Mouse (Mus musculus) midbrain, postnatal 0 days (tissue): ENCODE results near the gene Olfr1388. TPM values are rescaled to one million over a fixed set of nuclear protein-coding genes. Genes with fewer than 3 reads are reported as not detected.
"Not testable (repeated sequence)": the region's sequence is repeated elsewhere in the genome, so short reads cannot be mapped to it uniquely, and the experiment has no call there.

Experiments used
- ATAC-seq: fragments of 200-750 bp; cut with Nextera tagmentation; 2 replicates; pipeline ENCODE4 v1.8.0; 2017; ENCODE audit warnings: moderate number of reproducible peaks, mild to moderate bottlenecking, moderate TSS enrichment, moderate library complexity; ENCODE audit not compliant: low FRiP score
- DNase-seq: peaks from one replicate; pipeline ENCODE4 v3.0.0-alpha.2; 2015; ENCODE audit warnings: low spot score
- H3K27ac ChIP-seq: fragments of 300-500 bp; sonication (generic); 2 replicates; pipeline ENCODE4 v1.5.1; 2014; ENCODE audit warnings: low read depth, mild to moderate bottlenecking, low read length, mixed read lengths
- H3K27me3 ChIP-seq: fragments of 300-500 bp; sonication (generic); 2 replicates; pipeline ENCODE4 v1.6.1; 2014; ENCODE audit warnings: low read length, control low read depth, mixed read lengths; ENCODE audit not compliant: insufficient read depth
- H3K36me3 ChIP-seq: fragments of 300-500 bp; sonication (generic); 2 replicates; pipeline ENCODE4 v1.6.1; 2014; ENCODE audit warnings: low read length, control low read depth, mixed read lengths; ENCODE audit not compliant: insufficient read depth
- H3K4me1 ChIP-seq: fragments of 300-500 bp; sonication (generic); 2 replicates; pipeline ENCODE4 v1.6.1; 2014; ENCODE audit warnings: mild to moderate bottlenecking, control low read depth, antibody characterized with exemption, low read length, mixed read lengths; ENCODE audit not compliant: insufficient read depth
- H3K4me2 ChIP-seq: fragments of 300-500 bp; sonication (generic); 2 replicates; pipeline ENCODE4 v1.6.1; 2014; ENCODE audit warnings: low read depth, mild to moderate bottlenecking, low read length, mixed read lengths; ENCODE audit not compliant: poor library complexity, severe bottlenecking
- H3K4me3 ChIP-seq: fragments of 300-500 bp; sonication (generic); 2 replicates; pipeline ENCODE4 v1.5.1; 2014; ENCODE audit warnings: low read depth, mild to moderate bottlenecking, low read length, moderate library complexity
- H3K9ac ChIP-seq: fragments of 300-500 bp; sonication (generic); replicated peaks from 2 replicates; pipeline ENCODE4 v1.6.1; 2014; ENCODE audit warnings: mild to moderate bottlenecking, low read length, moderate library complexity, mixed read lengths; ENCODE audit not compliant: poor library complexity, severe bottlenecking
- H3K9me3 ChIP-seq: fragments of 300-500 bp; sonication (generic); 2 replicates; pipeline ENCODE4 v1.6.1; 2016; ENCODE audit warnings: low read length, control low read depth
- CTCF ChIP-seq: IDR thresholded peaks from 2 replicates; pipeline ENCODE4 v1.5.1; 2016; ENCODE audit warnings: antibody characterized with exemption, mild to moderate bottlenecking
- WGBS: fragments of 180-500 bp; shearing (Covaris S2); extraction: QIAGEN DNeasy Blood & Tissue Kit; methylation state at CpG from one replicate; pipeline ENCODE4 v1.1.7; 2014; 5-methylcytosine and 5-hydroxymethylcytosine counted together
- polyA plus RNA-seq: library from polyadenylated mRNA; unstranded; fragments of >200 nt; fragmentation: Nextera tagmentation; extraction: Ambion mirVana; gene quantifications from 2 replicates; pipeline ENCODE4 v1.2.1, GENCODE M21; 2015
- total RNA-seq: library from RNA; depleted of rRNA; stranded (reverse); fragments of >200 nt; gene quantifications from 2 replicates; pipeline ENCODE4 v1.2.3, GENCODE M21; 2014; rRNA removed

The Olfr1388 gene
- total and polyA plus RNA-seq, 2 experiments from 2014 or later = 0.07 TPM; not detected in 1

DNA sequence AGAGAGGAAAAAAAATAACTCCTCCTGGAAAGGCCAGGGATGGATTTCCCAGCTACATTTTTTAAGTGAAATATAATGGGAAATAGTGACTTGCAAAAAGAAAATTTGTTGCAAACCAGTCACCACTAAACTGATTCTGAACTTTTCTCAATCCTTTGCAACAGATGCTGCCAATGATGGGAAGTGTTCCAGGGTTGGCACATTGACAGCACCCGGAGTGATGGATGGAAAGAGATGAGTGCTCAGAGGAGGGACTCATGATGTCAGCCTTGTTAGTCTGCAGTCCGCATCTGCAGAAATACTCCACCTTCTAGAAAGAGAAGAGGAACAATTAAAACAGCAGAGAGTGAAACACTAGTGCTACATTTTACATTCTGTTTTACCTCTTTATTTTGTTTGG is 6.8 kb upstream of the Olfr1388 start:
- Histone ChIP-seq H3K4me3 (no peak overlapping the region), H3K36me3 (no peaks in the 10 kb centered on the region), H3K27me3 (no peaks in the 10 kb centered on the region), H3K4me2 (no peak overlapping the region), H3K9me3 (no peaks in the 10 kb centered on the region), H3K4me1 (no peaks in the 10 kb centered on the region), H3K27ac (no peak overlapping the region), H3K9ac (no peak overlapping the region)
- DNase-seq (peak; percentile 27), ATAC-seq (no peak)
- 87% methylated on average over 2 of the region's 2 CpGs for WGBS
- TF ChIP-seq CTCF = no peak

GRCm38 (mm10) chr11:49455043-49455442 is 18.6 kb downstream of the Olfr1388 start, which contains the start of gene Olfr1387:
Gene Olfr1387, plus strand, starts transcription at chr11:49455343.
- Histone ChIP-seq H3K9ac (no peak within 1 kb of the TSS), H3K4me1 (no peaks in the 10 kb centered on the region), H3K4me2 (no peak within 1 kb of the TSS), H3K27me3 (no peaks in the 10 kb centered on the region), H3K36me3 (no peaks in the 10 kb centered on the region), H3K4me3 (no peak within 1 kb of the TSS), H3K27ac (no peak within 1 kb of the TSS), H3K9me3 (no peaks in the 10 kb centered on the region)
- DNase-seq = no peak
- 82% methylated on average over 1 of the region's 1 CpGs for WGBS
- no peak for TF ChIP-seq CTCF
- ATAC-seq = no peak

GRCm38 (mm10) chr11:49464746-49465145 is 28.3 kb downstream of the Olfr1388 start, which contains the start of gene Olfr1386:
Gene Olfr1386, plus strand, starts transcription at chr11:49465046.
- H3K4me2 ChIP-seq, H3K4me1 ChIP-seq, DNase-seq, H3K4me3 ChIP-seq, H3K27ac ChIP-seq, H3K9ac ChIP-seq, ATAC-seq, H3K9me3 ChIP-seq, H3K36me3 ChIP-seq, H3K27me3 ChIP-seq: not testable (repeated sequence)
- 86% methylated on average over 2 of the region's 3 CpGs for WGBS

DNA sequence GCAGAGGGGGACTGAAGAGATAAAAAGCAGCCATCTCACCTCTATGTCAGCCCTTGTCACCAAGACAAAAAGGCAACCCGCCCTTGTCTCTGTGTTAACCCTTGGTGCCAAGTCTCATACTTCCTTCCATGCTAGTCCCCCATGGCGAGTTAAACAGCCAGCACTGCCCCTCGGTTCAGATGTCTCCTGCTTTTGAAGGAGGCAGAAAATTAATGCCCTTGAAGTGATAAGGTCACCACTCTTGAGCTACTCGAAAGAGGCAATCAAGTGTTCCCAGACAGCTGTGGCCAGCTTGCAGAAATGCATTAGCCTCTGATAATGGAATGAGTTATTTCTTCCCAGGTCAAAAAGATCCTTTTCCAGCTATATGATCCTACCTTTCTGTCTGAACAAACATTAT is 49.5 kb downstream of the Olfr1388 start:
- TF ChIP-seq CTCF = no peak
- no peaks in the 10 kb centered on the region for H3K27me3 ChIP-seq
- H3K27ac ChIP-seq = no peak overlapping the region
- no peak overlapping the region for H3K4me3 ChIP-seq
- H3K9ac ChIP-seq = no peak overlapping the region
- H3K36me3 ChIP-seq = no peaks in the 10 kb centered on the region
- ATAC-seq = no peak
- WGBS = 67% methylated on average over 4 of the region's 4 CpGs
- DNase-seq = no peak
- no peaks in the 10 kb centered on the region for H3K4me1 ChIP-seq
- H3K9me3 ChIP-seq = no peaks in the 10 kb centered on the region
- no peak overlapping the region for H3K4me2 ChIP-seq

- not testable (repeated sequence) for H3K9ac ChIP-seq, H3K4me1 ChIP-seq, H3K27ac ChIP-seq, H3K9me3 ChIP-seq, H3K4me3 ChIP-seq, H3K27me3 ChIP-seq, DNase-seq, ATAC-seq, H3K36me3 ChIP-seq, H3K4me2 ChIP-seq
- 79% methylated on average over 1 of the region's 1 CpGs for WGBS
These were observed 52.3 kb downstream of the Olfr1388 start, which contains the start of gene Olfr1385 for GRCm38 (mm10) chr11:49488770-49489169. Gene Olfr1385, plus strand, starts transcription at chr11:49489070.

Other genes with a start within 250 kb of the Olfr1388 start
- gene Btnl9, start 249.5 kb upstream of the Olfr1388 start, total RNA-seq = 0.19 TPM in 1 of 2 replicates, not detected in the other
- gene Btnl9, start 249.5 kb upstream of the Olfr1388 start, polyA plus RNA-seq = 0.26 and 0.80 TPM in 2 replicates
- gene Zfp62, start 233.3 kb upstream of the Olfr1388 start, total RNA-seq = 25.6 and 40.2 TPM in 2 replicates
- 26.0 and 26.6 TPM in 2 replicates for gene Zfp62, start 233.3 kb upstream of the Olfr1388 start, polyA plus RNA-seq
- gene Mgat1, start 192.4 kb upstream of the Olfr1388 start, total RNA-seq = 88.1 and 102 TPM in 2 replicates
- 33.9 and 35.4 TPM in 2 replicates for gene Mgat1, start 192.4 kb upstream of the Olfr1388 start, polyA plus RNA-seq
- 0.19 and 1.4 TPM in 2 replicates for gene Olfr1393, start 158.3 kb upstream of the Olfr1388 start, total RNA-seq
- 0.21 TPM in 1 of 2 replicates, not detected in the other for gene Olfr1393, start 158.3 kb upstream of the Olfr1388 start, polyA plus RNA-seq
- 0.52 and 0.60 TPM in 2 replicates for gene Olfr1392, start 151.3 kb upstream of the Olfr1388 start, total RNA-seq
- gene Olfr1392, start 151.3 kb upstream of the Olfr1388 start, polyA plus RNA-seq = 0.14 TPM in 1 of 2 replicates, not detected in the other
- gene Olfr10, start 131.9 kb upstream of the Olfr1388 start, total RNA-seq = 0.09 TPM in 1 of 2 replicates, not detected in the other
- gene Olfr10, start 131.9 kb upstream of the Olfr1388 start, polyA plus RNA-seq = not detected in 2 replicates
- not detected in 2 replicates for gene Olfr1391, start 113.9 kb upstream of the Olfr1388 start, total RNA-seq
- gene Olfr1391, start 113.9 kb upstream of the Olfr1388 start, polyA plus RNA-seq = not detected in 2 replicates
- gene Olfr1390, start 101.4 kb upstream of the Olfr1388 start, total RNA-seq = not detected in 2 replicates
- gene Olfr1390, start 101.4 kb upstream of the Olfr1388 start, polyA plus RNA-seq = not detected in 2 replicates
- 0.22 TPM in 1 of 2 replicates, not detected in the other for gene Olfr1389, start 13.6 kb upstream of the Olfr1388 start, total RNA-seq
- not detected in 2 replicates for gene Olfr1389, start 13.6 kb upstream of the Olfr1388 start, polyA plus RNA-seq
- not detected in 2 replicates for gene Olfr1387, start 18.7 kb downstream of the Olfr1388 start, total RNA-seq
- not detected in 2 replicates for gene Olfr1387, start 18.7 kb downstream of the Olfr1388 start, polyA plus RNA-seq
- not detected in 2 replicates for gene Olfr1386, start 28.4 kb downstream of the Olfr1388 start, total RNA-seq
- not detected in 2 replicates for gene Olfr1386, start 28.4 kb downstream of the Olfr1388 start, polyA plus RNA-seq
- not detected in 2 replicates for gene Olfr1385, start 52.4 kb downstream of the Olfr1388 start, total RNA-seq
- not detected in 2 replicates for gene Olfr1385, start 52.4 kb downstream of the Olfr1388 start, polyA plus RNA-seq
- not detected in 2 replicates for gene Olfr1384, start 70.1 kb downstream of the Olfr1388 start, total RNA-seq
- gene Olfr1384, start 70.1 kb downstream of the Olfr1388 start, polyA plus RNA-seq = not detected in 2 replicates
- gene Olfr1383, start 83.0 kb downstream of the Olfr1388 start, total RNA-seq = not detected in 2 replicates
- not detected in 2 replicates for gene Olfr1383, start 83.0 kb downstream of the Olfr1388 start, polyA plus RNA-seq
- gene Olfr1382, start 91.6 kb downstream of the Olfr1388 start, total RNA-seq = not detected in 2 replicates
- gene Olfr1382, start 91.6 kb downstream of the Olfr1388 start, polyA plus RNA-seq = not detected in 2 replicates
- gene Olfr1381, start 106.8 kb downstream of the Olfr1388 start, total RNA-seq = not detected in 2 replicates
- gene Olfr1381, start 106.8 kb downstream of the Olfr1388 start, polyA plus RNA-seq = not detected in 2 replicates
- gene Olfr1380, start 120.3 kb downstream of the Olfr1388 start, total RNA-seq = not detected in 2 replicates
- gene Olfr1380, start 120.3 kb downstream of the Olfr1388 start, polyA plus RNA-seq = not detected in 2 replicates
- 2.6 and 2.8 TPM in 2 replicates for gene Flt4, start 172.6 kb downstream of the Olfr1388 start, total RNA-seq
- gene Flt4, start 172.6 kb downstream of the Olfr1388 start, polyA plus RNA-seq = 1.3 and 1.4 TPM in 2 replicates
- gene Scgb3a1, start 227.0 kb downstream of the Olfr1388 start, total RNA-seq = not detected in 2 replicates
- gene Scgb3a1, start 227.0 kb downstream of the Olfr1388 start, polyA plus RNA-seq = 0.59 TPM in 1 of 2 replicates, not detected in the other